In genomic region chr9:60749105-60749504, GRCm38 (mm10) we compare ENCODE assay signal across 15 mouse cellular contexts. TPM values are rescaled to one million over a fixed set of nuclear protein-coding genes. Genes with fewer than 3 reads are reported as not detected.
A peak's percentile ranks its signal among the peaks of the same experiment; 100 is the strongest.
DNase-seq lines count a peak whose midpoint lies in the region; ATAC-seq and TF ChIP-seq lines count a peak whose summit lies in the region.
"Had no signal": no experiment of that assay in that cellular context is flagged by ENCODE, and none has a peak within 500 bp of the region (broad histone marks: within the 10 kb centered on the region; RNA-seq: fewer than 3 reads in every experiment).

No protein-coding gene starts in this region.

- no peak for ATAC-seq in intestine, postnatal 0 days
- ATAC-seq in intestine, embryonic 15.5 days, result no peak

- no peak overlapping the region for H3K27ac ChIP-seq in intestine, postnatal 0 days (ENCODE audit: low read depth, low read length)
- H3K27ac ChIP-seq in intestine, embryonic 15.5 days, result no peak overlapping the region
- H3K27ac ChIP-seq: embryonic facial prominence, embryonic 12.5 days; heart, embryonic 15.5 days; liver, embryonic 15.5 days had no signal

- H3K9me3 ChIP-seq in intestine, postnatal 0 days (ENCODE audit: control insufficient read depth), result no peaks in the 10 kb centered on the region
- no peaks in the 10 kb centered on the region for H3K9me3 ChIP-seq in intestine, embryonic 15.5 days
- H3K9me3 ChIP-seq: embryonic facial prominence, embryonic 12.5 days; heart, embryonic 15.5 days; liver, embryonic 15.5 days had no signal

- TF ChIP-seq CTCF in intestine, postnatal 0 days (IDR thresholded peaks at IDR 0.05; ENCODE audit: low read depth), result peak; percentile 52

- H3K4me1 ChIP-seq in intestine, postnatal 0 days (replicated peaks; ENCODE audit: control insufficient read depth, insufficient read depth, low read length), result 0 out of 2 replicates have a peak, but pooled peaks cover 3% of the 10 kb centered on the region
- H3K4me1 ChIP-seq in intestine, embryonic 15.5 days (replicated peaks), result peaks cover 7% of the 10 kb centered on the region; the same call in 1 of the 2 replicates
- H3K4me1 ChIP-seq: embryonic facial prominence, embryonic 12.5 days; liver, embryonic 15.5 days; megakaryocyte, embryonic 14.5 days had no signal

- WGBS in intestine, postnatal 0 days, result 85% methylated on average over 2 of the region's 2 CpGs
- 93% methylated on average over 2 of the region's 2 CpGs for WGBS in intestine, embryonic 15.5 days

- peak; percentile 14 for DNase-seq in thymus, postnatal 14 days
- DNase-seq in thymus, adult 18-20 months, result no peak
- peak; percentile 80 for DNase-seq in ZHBTc4 (ENCODE audit: low read depth, low spot score)
- DNase-seq in urinary bladder, postnatal 14 days (ENCODE audit: low spot score), result no peak
- DNase-seq in adrenal gland, adult 2 months, result no peak
- DNase-seq: adrenal gland, postnatal 36 days; gastrocnemius, postnatal 10 days; thymus, adult 2 months had no signal

- H3K9ac ChIP-seq in intestine, postnatal 0 days (ENCODE audit: low read depth, low read length), result no peak overlapping the region
- H3K9ac ChIP-seq in intestine, embryonic 15.5 days, result no peak overlapping the region
- H3K9ac ChIP-seq: embryonic facial prominence, embryonic 12.5 days; heart, embryonic 15.5 days; liver, embryonic 15.5 days had no signal

- H3K4me3 ChIP-seq in intestine, postnatal 0 days (ENCODE audit: low read depth, low read length), result no peak overlapping the region
- H3K4me3 ChIP-seq in intestine, embryonic 15.5 days (replicated peaks), result no peak overlapping the region
- H3K4me3 ChIP-seq: embryonic facial prominence, embryonic 12.5 days; heart, embryonic 15.5 days; liver, embryonic 15.5 days; megakaryocyte, embryonic 14.5 days; myocyte had no signal

- H3K4me2 ChIP-seq in intestine, postnatal 0 days (replicated peaks; ENCODE audit: low read depth), result no peak overlapping the region
- H3K4me2 ChIP-seq in intestine, embryonic 15.5 days (replicated peaks), result no peak overlapping the region
- H3K4me2 ChIP-seq: embryonic facial prominence, embryonic 12.5 days; heart, embryonic 15.5 days; liver, embryonic 15.5 days had no signal

- no peaks in the 10 kb centered on the region for H3K36me3 ChIP-seq in intestine, postnatal 0 days (ENCODE audit: control insufficient read depth, insufficient read depth)
- no peaks in the 10 kb centered on the region for H3K36me3 ChIP-seq in intestine, embryonic 15.5 days
- H3K36me3 ChIP-seq: embryonic facial prominence, embryonic 12.5 days; heart, embryonic 15.5 days; liver, embryonic 15.5 days had no signal

- H3K27me3 ChIP-seq in intestine, postnatal 0 days (replicated peaks; ENCODE audit: control insufficient read depth, insufficient read depth, low read length), result no peaks in the 10 kb centered on the region
- H3K27me3 ChIP-seq in intestine, embryonic 15.5 days (replicated peaks), result no peaks in the 10 kb centered on the region
- H3K27me3 ChIP-seq: embryonic facial prominence, embryonic 12.5 days; heart, embryonic 15.5 days; liver, embryonic 15.5 days had no signal

RNA-seq across cellular contexts. Expression of gene Larp6, which starts 36.3 kb away (rescaled TPM):
- 1.1 and 1.2 TPM in 2 replicates for polyA plus RNA-seq in intestine, postnatal 0 days (2015; fragmentation: Nextera tagmentation; extraction: Ambion mirVana)
- polyA plus RNA-seq in intestine, embryonic 15.5 days (2015; fragmentation: Nextera tagmentation; extraction: Ambion mirVana), result 1.6 and 1.8 TPM in 2 replicates
- total RNA-seq in adrenal gland, adult 2 months (2021), result 1 to 10 TPM; 2.0 to 3.6 TPM
- polyA plus RNA-seq in adrenal gland, adult 2 months (2012; rRNA removed), result 1.4 and 1.5 TPM in 2 replicates

RNA-seq across cellular contexts. Expression of gene Uaca, which starts 45.2 kb away (rescaled TPM):
- 34.6 and 39.3 TPM in 2 replicates for polyA plus RNA-seq in intestine, postnatal 0 days (2015; fragmentation: Nextera tagmentation; extraction: Ambion mirVana)
- polyA plus RNA-seq in intestine, embryonic 15.5 days (2015; fragmentation: Nextera tagmentation; extraction: Ambion mirVana), result 56.3 and 58.8 TPM in 2 replicates
- total RNA-seq in adrenal gland, adult 2 months (2021), result 10 to 100 TPM; 28.0 to 63.4 TPM
- 5.6 and 6.9 TPM in 2 replicates for polyA plus RNA-seq in adrenal gland, adult 2 months (2012; rRNA removed)

Comparison
In these comparisons a context has a peak if more than half of its experiments do, and no peak if none do; other contexts are left out.
1. DNase-seq: peak in thymus, postnatal 14 days (single experiment) and ZHBTc4 (single experiment); none in thymus, adult 18-20 months (0 of 2), urinary bladder, postnatal 14 days (single experiment) and adrenal gland, adult 2 months (single experiment).